Mouse (Mus musculus) heart, postnatal 36 days (tissue): ENCODE measurements at regions not wholly inside any gene's neighbourhood (a gene's known extent, or its start where the extent isn't known, plus 50 kb on each side); places are given as distances from the start of the nearest gene placed in this dataset.
"Not testable (repeated sequence)": the region's sequence is repeated elsewhere in the genome, so short reads cannot be mapped to it uniquely, and the experiment has no call there.

Experiments used
- DNase-seq, 2 experiments: peaks; one replicate each; pipeline ENCODE4 v3.0.0; 2021 to 2022
- intact Hi-C: fragments of 180-260 bp; cut with DNase I; formaldehyde crosslinking; loops from one replicate; pipeline ENCODE4 v1.15.1; 2025

DNA sequence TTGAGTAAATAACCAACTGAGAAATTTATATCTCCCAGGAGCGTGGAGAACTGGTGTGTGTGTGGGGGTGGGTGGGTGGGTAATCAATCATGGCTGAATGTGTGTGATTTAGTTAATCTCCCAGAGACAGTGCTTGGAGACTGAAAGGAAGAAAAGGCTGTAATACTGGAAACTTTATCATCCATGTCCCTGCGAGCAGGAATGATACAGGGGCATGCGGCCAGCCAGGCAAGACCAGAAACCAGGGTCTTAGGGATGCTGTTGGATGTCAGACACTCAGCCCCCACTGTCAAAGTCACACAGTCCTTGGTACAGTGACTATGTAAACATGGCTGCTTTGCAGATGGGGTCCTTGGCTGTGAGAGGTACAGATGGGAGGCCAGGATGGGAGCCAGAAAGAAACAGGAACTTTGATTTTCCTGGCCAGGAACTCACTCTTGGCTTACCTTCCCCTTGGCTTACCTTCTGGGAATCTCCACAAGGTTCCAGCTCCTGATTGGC lies 244.3 kb upstream of the Dpp6 start:
- no peak for DNase-seq
- intact Hi-C loops: no loop called here

- intact Hi-C loops: no loop called here
Observed at GRCm38 (mm10) chr5:26573446-26573845, 243.6 kb upstream of the Dpp6 start.

DNA sequence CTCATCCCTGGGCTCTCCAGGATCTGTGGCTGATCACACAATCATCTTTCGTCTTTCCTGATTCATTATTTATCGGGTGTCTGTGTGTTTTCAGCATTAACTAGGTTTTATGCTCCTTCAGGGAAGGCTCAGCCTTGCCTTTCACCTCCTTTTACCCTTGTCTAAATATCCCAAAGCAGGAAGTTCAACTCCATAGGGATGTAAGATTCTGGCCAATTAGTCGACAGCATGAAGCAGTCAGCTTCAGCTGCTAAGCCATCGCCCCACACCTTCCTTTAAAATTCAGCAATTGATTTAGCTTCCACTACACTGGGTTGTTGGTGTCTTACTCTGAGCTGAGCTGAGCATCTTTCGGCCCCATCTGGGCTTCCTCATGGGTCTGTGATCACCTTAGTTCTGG lies 230.9 kb upstream of the Dpp6 start:
- intact Hi-C loops: no loop called here
- no peak for DNase-seq

More at GRCm38 (mm10) chr5:26573446-26573845, 243.6 kb upstream of the Dpp6 start:
- no peak for DNase-seq

DNA sequence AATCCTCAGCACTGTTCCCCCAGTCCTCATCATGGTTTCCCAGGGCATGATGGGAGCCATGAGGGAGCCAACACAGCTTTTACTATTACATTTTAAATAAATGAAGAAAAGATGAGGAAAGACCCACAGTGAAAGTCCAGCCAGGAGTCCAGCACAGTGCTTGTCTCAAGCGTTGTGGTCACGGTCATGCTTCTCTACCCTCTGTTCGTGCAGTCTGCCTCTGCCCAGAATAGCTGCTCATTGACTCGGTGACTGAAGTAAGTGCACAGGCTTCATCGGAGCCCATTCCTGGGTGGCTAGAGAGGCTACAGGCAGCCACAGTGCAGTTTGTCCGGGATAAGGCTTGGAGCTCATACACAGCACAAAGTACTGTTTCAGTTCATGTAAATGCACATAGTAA lies 226.1 kb upstream of the Dpp6 start:
- no peak for DNase-seq
- intact Hi-C loops: no loop called here

GRCm38 (mm10) chr5:26592341-26592740 lies 224.7 kb upstream of the Dpp6 start:
- intact Hi-C loops: no loop called here
- no peak for DNase-seq

GRCm38 (mm10) chr5:26597991-26598390 lies 219.0 kb upstream of the Dpp6 start:
- no peak for DNase-seq
- intact Hi-C loops: no loop called here

GRCm38 (mm10) chr5:26619272-26619671 lies 197.7 kb upstream of the Dpp6 start:
- intact Hi-C loops: no loop called here
- no peak for DNase-seq

DNA sequence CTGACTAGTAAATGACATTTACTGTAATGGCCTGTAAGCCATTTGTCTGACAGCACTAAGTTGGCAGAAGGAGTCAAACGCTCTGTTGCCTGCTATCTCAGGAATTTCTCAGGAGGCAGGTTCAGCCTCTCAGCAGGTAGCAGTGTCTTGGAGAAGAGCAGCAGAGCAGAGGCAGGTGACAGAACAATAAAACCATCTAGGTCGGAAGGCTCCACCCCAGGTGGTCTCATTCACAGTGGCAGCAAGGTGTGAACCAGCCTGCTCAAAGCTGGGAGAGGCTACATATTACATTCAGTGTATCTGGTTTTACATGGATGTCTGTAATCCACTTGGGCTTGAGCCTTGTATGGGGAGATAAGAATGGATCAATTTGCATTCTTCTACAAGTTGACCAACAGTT lies 194.9 kb upstream of the Dpp6 start:
- intact Hi-C loops: no loop called here
- no peak for DNase-seq

DNA sequence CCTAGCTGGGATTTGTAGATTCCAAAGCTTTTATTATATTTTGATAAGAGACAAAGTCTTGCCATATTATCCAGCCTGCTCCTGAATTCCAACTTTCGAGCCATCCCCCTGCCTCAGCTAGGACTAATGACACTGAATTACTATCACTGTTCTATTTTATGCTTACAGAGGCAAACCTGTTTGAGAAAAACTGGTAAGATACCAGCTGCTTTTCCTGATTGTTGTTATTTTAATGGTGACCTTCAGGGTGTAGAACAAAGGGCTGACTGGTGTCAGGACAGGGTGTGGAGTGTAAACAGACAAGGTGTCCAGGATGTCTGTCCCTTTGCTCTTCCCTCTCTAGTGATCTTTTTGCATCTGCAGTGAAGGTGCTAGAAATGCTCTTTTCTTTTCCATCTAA lies 145.5 kb upstream of the Dpp6 start:
- intact Hi-C loops: no loop called here
- no peak for DNase-seq

- DNase-seq: no peak
- intact Hi-C loops: no loop called here
Observed at GRCm38 (mm10) chr5:26689775-26690174, 127.2 kb upstream of the Dpp6 start.

DNA sequence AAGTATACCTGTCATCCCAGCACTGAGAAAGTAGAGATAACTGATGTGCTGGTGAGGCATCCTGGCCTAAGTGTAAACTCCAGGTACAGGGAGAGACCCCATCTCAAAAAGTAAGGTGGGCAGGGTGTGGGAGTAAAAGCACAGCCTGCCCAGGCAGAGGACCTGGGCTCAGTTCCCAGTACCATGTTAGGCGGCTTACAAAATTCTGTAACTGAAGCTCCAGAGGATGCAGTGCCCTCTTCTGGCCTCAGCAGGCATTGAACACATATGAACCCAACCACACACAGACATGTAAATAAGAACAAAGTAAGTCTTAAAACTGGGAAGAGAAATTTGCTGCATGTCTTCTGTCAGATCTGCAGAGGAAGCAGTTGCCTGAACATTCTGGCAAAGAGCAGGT lies 125.9 kb upstream of the Dpp6 start:
- intact Hi-C loops: no loop called here
- no peak for DNase-seq

DNA sequence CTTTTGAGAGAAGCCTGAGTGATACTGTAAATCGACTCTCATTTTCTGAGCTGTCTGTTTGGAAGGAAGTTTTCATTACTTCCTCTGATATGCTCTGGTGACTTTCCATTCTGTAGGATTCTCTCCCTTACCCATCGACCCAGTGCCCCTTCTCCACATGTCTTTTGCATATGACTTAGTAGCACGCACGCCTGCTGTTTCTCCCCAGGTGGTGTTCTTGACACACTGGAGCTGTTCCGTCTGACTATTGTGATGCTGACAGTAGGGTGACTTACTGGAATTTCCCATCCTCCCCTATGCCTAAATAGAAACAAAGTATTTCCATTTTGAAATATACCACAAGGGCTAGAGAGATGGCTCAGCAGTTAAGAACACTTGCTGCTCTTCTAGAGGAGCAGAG lies 125.0 kb upstream of the Dpp6 start:
- intact Hi-C loops: no loop called here
- no peak for DNase-seq

- DNase-seq, intact Hi-C loops: not testable (repeated sequence)
Observed at GRCm38 (mm10) chr5:26703621-26704020, 113.4 kb upstream of the Dpp6 start.

- intact Hi-C loops: no loop called here
- no peak for DNase-seq
Observed at GRCm38 (mm10) chr5:26707661-26708060, 109.3 kb upstream of the Dpp6 start.

- intact Hi-C loops: no loop called here
- DNase-seq: no peak
Observed at GRCm38 (mm10) chr5:26724491-26724890, 92.5 kb upstream of the Dpp6 start.

GRCm38 (mm10) chr5:26725953-26726352 lies 91.0 kb upstream of the Dpp6 start:
- intact Hi-C loops: no loop called here
- DNase-seq: no peak

- intact Hi-C loops, DNase-seq: not testable (repeated sequence)
Observed at GRCm38 (mm10) chr5:26751196-26751595, 65.8 kb upstream of the Dpp6 start.

GRCm38 (mm10) chr5:26751601-26752305 lies 65.2 kb upstream of the Dpp6 start:
- DNase-seq, intact Hi-C loops: not testable (repeated sequence)

GRCm38 (mm10) chr5:26754129-26754528 lies 62.9 kb upstream of the Dpp6 start:
- intact Hi-C loops, DNase-seq: not testable (repeated sequence)
